Mouse (Mus musculus): ENCODE results near the gene Gm4924. TPM values are rescaled to one million over a fixed set of nuclear protein-coding genes. Genes with fewer than 3 reads are reported as not detected.

Gm4924 gene
- total RNA-seq (2012; rRNA removed) (5.3 and 5.4 TPM in 2 replicates), polyA plus RNA-seq (2012; ENCODE audit: insufficient read depth in 1 of 2, insufficient read length in 2 of 2, low read depth in 1 of 2, low replicate concordance in 2 of 2, missing spikeins in 1 of 2) (1 to 10 TPM in 1 of 2 experiments, not detected in 1; 4.0 TPM)

- H3K4me1 ChIP-seq (ENCODE audit: control insufficient read depth in 1 of 2, insufficient read depth in 2 of 2, low read length in 2 of 2), result no peaks in the 10 kb centered on the region
- H3K27ac ChIP-seq (ENCODE audit: control insufficient read depth, low read depth, low read length), result peak within 1 kb of the TSS; percentile 82
- no peaks in the 10 kb centered on the region for H3K27me3 ChIP-seq (ENCODE audit: control insufficient read depth in 1 of 2, insufficient read depth in 2 of 2, low read length in 2 of 2)
- peak within 1 kb of the TSS; percentile 80 to 90 for H3K4me3 ChIP-seq (ENCODE audit: control insufficient read depth in 1 of 2, insufficient read depth in 1 of 2, low read depth in 2 of 2, low read length in 2 of 2)
- no peaks in the 10 kb centered on the region; the same call in 1 of the 2 replicates for H3K79me2 ChIP-seq (ENCODE audit: control insufficient read depth, insufficient read depth, low read length, poor library complexity)
- DNase-seq (ENCODE audit: low read depth, low spot score), result peak; percentile 96
- H3K36me3 ChIP-seq (ENCODE audit: control insufficient read depth in 1 of 2, insufficient read depth in 2 of 2, low read length in 2 of 2), result peaks cover 0 to 4% of the 10 kb centered on the region in 2 experiments; a peak in 2 of 4 replicates
- no peaks in the 10 kb centered on the region for H3K9me3 ChIP-seq (replicated peaks; ENCODE audit: insufficient read depth, low read length)
- H3K9ac ChIP-seq (ENCODE audit: control insufficient read depth, low read depth, low read length, poor library complexity, severe bottlenecking), result peak within 1 kb of the TSS; percentile 91
- TF ChIP-seq CHD2 (IDR thresholded peaks at IDR 0.05; ENCODE audit: low read length) (peak; percentile 25; the same call in 1 of the 2 replicates), NELFE (IDR thresholded peaks at IDR 0.05; ENCODE audit: low read depth, low read length) (peak; percentile 90), MYB (IDR thresholded peaks at IDR 0.05; ENCODE audit: low read depth, low read length) (no peak), CTCF (IDR thresholded peaks at IDR 0.05 in 2 of 3, conservative IDR thresholded peaks at IDR 0.05 in 1 of 3; ENCODE audit: control insufficient read depth in 1 of 3, insufficient read depth in 1 of 3, low read depth in 2 of 3, low read length in 3 of 3, poor library complexity in 1 of 3, severe bottlenecking in 1 of 3) (no peak), ZC3H11A (IDR thresholded peaks at IDR 0.05; ENCODE audit: low read depth, low read length) (no peak), RCOR1 (IDR thresholded peaks at IDR 0.05; ENCODE audit: low read depth, low read length) (no peak), EP300 (IDR thresholded peaks at IDR 0.05; ENCODE audit: low read depth in 1 of 2, low read length in 2 of 2) (no peak), POLR2A (IDR thresholded peaks at IDR 0.05; ENCODE audit: control insufficient read depth in 1 of 2, insufficient read depth in 1 of 2, low read depth in 1 of 2, low read length in 2 of 2, poor library complexity in 1 of 2) (peak; percentile 75 to 92), MAZ (IDR thresholded peaks at IDR 0.05; ENCODE audit: low read depth, low read length) (0 out of 2 replicates have a peak, but pooled peaks have one; percentile 68), TBP (IDR thresholded peaks at IDR 0.05; ENCODE audit: low read depth, low read length) (peak; percentile 18; the same call in 1 of the 2 replicates), ELF1 (IDR thresholded peaks at IDR 0.05; ENCODE audit: low read depth, low read length) (peak; percentile 77), ZKSCAN1 (IDR thresholded peaks at IDR 0.05; ENCODE audit: low read depth, low read length) (no peak), ZMIZ1 (IDR thresholded peaks at IDR 0.05; ENCODE audit: low read depth, low read length) (peak; percentile 80), ETS1 (IDR thresholded peaks at IDR 0.05; ENCODE audit: low read depth, low read length) (no peak), NRF1 (IDR thresholded peaks at IDR 0.05; ENCODE audit: insufficient read depth, low read depth, low read length, poor library complexity, severe bottlenecking) (peak; percentile 87), MAX (IDR thresholded peaks at IDR 0.05; ENCODE audit: low read length) (peak; percentile 73), POLR2AphosphoS5 (IDR thresholded peaks at IDR 0.05; ENCODE audit: borderline replicate concordance, low read depth, low read length) (no peak), TCF12 (IDR thresholded peaks at IDR 0.05; ENCODE audit: low read depth, low read length) (no peak), MAFK (IDR thresholded peaks at IDR 0.05; ENCODE audit: borderline replicate concordance, low read depth, low read length) (no peak), TAL1 (IDR thresholded peaks at IDR 0.05; ENCODE audit: low read length) (no peak), JUND (IDR thresholded peaks at IDR 0.05; ENCODE audit: low read depth, low read length) (no peak), MYC (IDR thresholded peaks at IDR 0.05; ENCODE audit: low read depth, low read length) (peak; percentile 84), USF1 (IDR thresholded peaks at IDR 0.05; ENCODE audit: low read depth, low read length) (peak; percentile 79), POLR2AphosphoS2 (IDR thresholded peaks at IDR 0.05; ENCODE audit: low read length) (peak; percentile 63; the same call in 1 of the 2 replicates), UBTF (IDR thresholded peaks at IDR 0.05; ENCODE audit: borderline replicate concordance, insufficient read depth, low read depth, low read length) (no peak), CHD1 (IDR thresholded peaks at IDR 0.05; ENCODE audit: low read depth, low read length) (no peak), MEF2A (IDR thresholded peaks at IDR 0.05; ENCODE audit: extremely low read depth, insufficient replicate concordance, low read depth, low read length, poor library complexity, severe bottlenecking) (peak; percentile 43; the same call in 1 of the 2 replicates), GABPA (IDR thresholded peaks at IDR 0.05; ENCODE audit: low read depth, low read length) (no peak), HCFC1 (IDR thresholded peaks at IDR 0.05; ENCODE audit: low read depth, low read length) (peak; percentile 75), RAD21 (IDR thresholded peaks at IDR 0.05; ENCODE audit: low read depth, low read length) (no peak), SIN3A (IDR thresholded peaks at IDR 0.05; ENCODE audit: low read length) (peak; percentile 49; the same call in 1 of the 2 replicates), E2F4 (IDR thresholded peaks at IDR 0.05; ENCODE audit: borderline replicate concordance, low read depth, low read length) (0 out of 2 replicates have a peak, but pooled peaks have one; percentile 25), BHLHE40 (IDR thresholded peaks at IDR 0.05; ENCODE audit: borderline replicate concordance, low read depth, low read length) (peak; percentile 72; the same call in 1 of the 2 replicates), KAT2A (conservative IDR thresholded peaks at IDR 0.05; ENCODE audit: low read depth, low read length) (no peak)
These were observed at the start of gene Gm4924 for GRCm38 (mm10) chr10:82354083-82355010. TSS of gene Gm4924 (plus strand) at chr10:82354255.
